ENCODE assay signal across 19 mouse cellular contexts in the genomic region with DNA sequence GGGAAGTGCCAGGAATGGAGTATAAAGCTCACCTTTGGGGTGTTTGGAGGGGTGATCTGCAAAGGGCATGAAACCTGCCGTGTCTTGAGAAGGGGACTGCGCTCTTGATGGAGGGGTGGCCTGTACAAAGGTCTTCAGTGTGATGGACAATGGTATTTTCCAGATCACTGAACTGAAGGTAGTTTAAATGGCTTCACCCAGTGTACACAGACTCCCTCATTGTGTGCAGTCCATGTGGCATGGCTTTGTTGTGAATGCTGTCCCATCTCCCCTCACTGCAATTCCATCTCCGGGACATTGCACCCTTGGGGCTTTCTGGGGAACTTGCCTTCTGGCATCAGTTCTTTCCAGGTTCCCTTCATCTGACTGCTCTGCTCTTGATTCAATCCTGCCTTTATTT.
"Had no signal": no experiment of that assay in that cellular context is flagged by ENCODE, and none has a peak within 500 bp of the region (broad histone marks: within the 10 kb centered on the region; RNA-seq: fewer than 3 reads in every experiment).

No protein-coding gene starts in this region.

- DNase-seq: lung, adult 18-20 months; lung, embryonic 14.5 days; lung, postnatal 10 days; lung, postnatal 4 days; midbrain, embryonic 14.5 days; retina, postnatal 1 day; right cerebral cortex, adult 18-20 months; right cerebral cortex, postnatal 25 days; right cerebral cortex, postnatal 4 days; spleen, adult 18-20 months; thymus, adult 18-20 months; thymus, postnatal 14 days; thymus, postnatal 36 days had no signal

- H3K4me3 ChIP-seq: midbrain, embryonic 10.5 days; midbrain, embryonic 12.5 days; myocyte; neural tube, embryonic 13.5 days; neural tube, embryonic 15.5 days had no signal

- H3K9ac ChIP-seq: lung, embryonic 14.5 days; midbrain, embryonic 12.5 days; neural tube, embryonic 13.5 days; neural tube, embryonic 15.5 days had no signal

- H3K36me3 ChIP-seq: midbrain, embryonic 10.5 days; midbrain, embryonic 12.5 days; neural tube, embryonic 13.5 days; neural tube, embryonic 15.5 days had no signal

- H3K27me3 ChIP-seq: midbrain, embryonic 12.5 days; neural tube, embryonic 13.5 days; neural tube, embryonic 15.5 days had no signal

- H3K9me3 ChIP-seq: midbrain, embryonic 10.5 days; midbrain, embryonic 12.5 days; neural tube, embryonic 13.5 days; neural tube, embryonic 15.5 days had no signal

- ATAC-seq: midbrain, embryonic 16.5 days had no signal

- H3K27ac ChIP-seq: midbrain, embryonic 10.5 days; midbrain, embryonic 12.5 days; neural tube, embryonic 13.5 days; neural tube, embryonic 15.5 days had no signal

- H3K4me2 ChIP-seq: lung, embryonic 14.5 days; midbrain, embryonic 12.5 days; neural tube, embryonic 13.5 days; neural tube, embryonic 15.5 days had no signal

- H3K4me1 ChIP-seq: midbrain, embryonic 12.5 days; neural tube, embryonic 13.5 days; neural tube, embryonic 15.5 days had no signal
